Mouse (Mus musculus) kidney, postnatal 25 days (tissue): ENCODE data around the gene Zup1.
A peak's percentile ranks its signal among the peaks of the same experiment; 100 is the strongest.
"Not testable (repeated sequence)": the region's sequence is repeated elsewhere in the genome, so short reads cannot be mapped to it uniquely, and the experiment has no call there.

ENCODE experiments used
- DNase-seq, 2 experiments: peaks; one replicate each; pipeline ENCODE4 v3.0.0; 2021; ENCODE audit warnings: mixed read lengths in 2 of 2

Zup1 gene

GRCm38 (mm10) chr10:33950803-33951583 lies at the start of gene Zup1:
Zup1 (minus strand) TSS chr10:33951269.
- DNase-seq: peak; percentile 89 to 93

GRCm38 (mm10) chr10:33998397-33998796 lies 47.3 kb upstream of the Zup1 start:
- DNase-seq: no peak

GRCm38 (mm10) chr10:33996686-33997085 lies 45.6 kb upstream of the Zup1 start:
- not testable (repeated sequence) for DNase-seq

GRCm38 (mm10) chr10:33986771-33987170 lies 35.7 kb upstream of the Zup1 start:
- peak; percentile 50 to 82 for DNase-seq

GRCm38 (mm10) chr10:33974781-33975494 lies 23.9 kb upstream of the Zup1 start:
- no peak for DNase-seq

GRCm38 (mm10) chr10:33952509-33952908 lies 1.4 kb upstream of the Zup1 start:
- DNase-seq: no peak

GRCm38 (mm10) chr10:33946336-33946735 lies 4.7 kb downstream of the Zup1 start:
- no peak for DNase-seq

- peak in 1 of 2 experiments; percentile 33 for DNase-seq
Observed at GRCm38 (mm10) chr10:33945390-33945789, 5.7 kb downstream of the Zup1 start.

- peak in 1 of 2 experiments; percentile 16 for DNase-seq
Observed at GRCm38 (mm10) chr10:33940702-33941101, 10.4 kb downstream of the Zup1 start.

GRCm38 (mm10) chr10:33905489-33905888 lies 45.6 kb downstream of the Zup1 start:
- peak; percentile 7 to 34 for DNase-seq

GRCm38 (mm10) chr10:33904530-33905481 lies 46.3 kb downstream of the Zup1 start, which contains the start of gene Rsph4a:
Rsph4a (plus strand) TSS chr10:33905111.
- DNase-seq: peak; percentile 54 to 63

- DNase-seq: not testable (repeated sequence)
Observed at GRCm38 (mm10) chr10:33901520-33901919, 49.5 kb downstream of the Zup1 start.

GRCm38 (mm10) chr10:33882411-33882810 lies 68.7 kb downstream of the Zup1 start:
- DNase-seq: not testable (repeated sequence)

- peak; percentile 47 to 50 for DNase-seq
Observed at GRCm38 (mm10) chr10:33872672-33873398, 78.2 kb downstream of the Zup1 start.

- peak in 1 of 2 experiments; percentile 29 for DNase-seq
Observed at GRCm38 (mm10) chr10:33870441-33870840, 80.6 kb downstream of the Zup1 start.
